8 mouse cellular contexts compared by ENCODE assay signal in the genomic region with DNA sequence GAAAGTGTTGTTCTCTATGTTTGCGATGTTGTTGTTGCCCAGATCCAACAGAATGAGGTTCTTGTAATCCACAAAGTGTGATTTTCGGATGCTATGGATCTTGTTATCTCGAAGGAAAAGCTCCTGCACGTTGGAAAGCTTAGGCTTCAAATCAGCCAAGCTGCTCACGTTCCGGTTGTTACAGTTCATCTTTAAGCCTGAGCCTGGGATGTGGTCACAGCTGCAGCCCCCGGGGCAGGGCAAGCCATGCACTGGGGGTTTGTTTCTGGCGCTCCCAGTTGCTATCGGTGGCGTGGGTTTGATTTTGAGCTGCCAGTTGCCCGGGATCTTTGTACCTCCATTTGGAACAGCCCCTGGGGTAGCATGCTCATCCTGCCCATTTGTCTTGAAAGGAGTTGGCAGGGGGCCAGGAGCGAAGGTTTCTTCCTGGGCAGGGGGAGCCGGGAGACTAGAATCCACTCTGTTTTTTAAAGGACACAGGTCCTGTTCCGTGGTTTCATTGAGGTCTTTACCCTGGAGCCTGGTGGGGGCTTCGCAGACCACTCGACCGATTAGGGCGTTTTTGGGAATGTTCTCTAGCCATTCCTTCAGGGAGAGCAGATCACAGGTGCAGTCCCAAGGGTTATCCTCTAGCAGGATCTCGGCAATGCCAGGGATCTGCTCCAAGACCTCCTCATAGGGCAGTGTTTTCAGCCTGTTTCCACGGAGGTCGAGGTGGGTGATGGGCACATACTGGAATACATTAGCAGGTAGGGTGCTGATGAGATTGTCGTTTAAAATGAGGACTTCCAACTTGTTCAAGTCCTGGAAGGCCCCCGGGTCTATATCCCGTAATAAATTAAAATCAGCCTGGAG. TPM values are rescaled to one million over a fixed set of nuclear protein-coding genes. Genes with fewer than 3 reads are reported as not detected.
DNase-seq lines count a peak whose midpoint lies in the region; ATAC-seq and TF ChIP-seq lines count a peak whose summit lies in the region.

No protein-coding gene starts in this region.

- no peak for TF ChIP-seq EP300 in heart, adult 2 months (IDR thresholded peaks at IDR 0.05; ENCODE audit: insufficient read depth, low read depth, low read length)
- TF ChIP-seq EP300 in stomach, postnatal 0 days (optimal IDR thresholded peaks at IDR 0.05): no peak

- no peak for ATAC-seq in heart, embryonic 16.5 days (replicated peaks; ENCODE audit: extremely low read depth, insufficient read depth, low FRiP score)
- ATAC-seq in midbrain, embryonic 11.5 days (ENCODE audit: low FRiP score): peak; percentile 18; the same call in 1 of the 2 replicates
- no peak for ATAC-seq in stomach, postnatal 0 days (ENCODE audit: low FRiP score, low TSS enrichment)

- no peaks in the 10 kb centered on the region for H3K36me3 ChIP-seq in heart, embryonic 10.5 days
- H3K36me3 ChIP-seq in heart, adult 2 months (ENCODE audit: control insufficient read depth, insufficient read depth, low read length): no peaks in the 10 kb centered on the region
- no peaks in the 10 kb centered on the region for H3K36me3 ChIP-seq in heart, embryonic 16.5 days (ENCODE audit: control insufficient read depth, insufficient read depth)
- no peaks in the 10 kb centered on the region for H3K36me3 ChIP-seq in midbrain, embryonic 11.5 days (ENCODE audit: control insufficient read depth, insufficient read depth, low read length)
- H3K36me3 ChIP-seq in stomach, postnatal 0 days (ENCODE audit: control insufficient read depth, insufficient read depth, low read length): no peaks in the 10 kb centered on the region

- no peaks in the 10 kb centered on the region for H3K9me3 ChIP-seq in heart, embryonic 10.5 days
- H3K9me3 ChIP-seq in heart, embryonic 16.5 days (replicated peaks; ENCODE audit: control insufficient read depth, low read length): no peaks in the 10 kb centered on the region
- no peaks in the 10 kb centered on the region for H3K9me3 ChIP-seq in midbrain, embryonic 11.5 days (ENCODE audit: control insufficient read depth, low read length)
- H3K9me3 ChIP-seq in stomach, postnatal 0 days (ENCODE audit: control insufficient read depth, low read length): no peaks in the 10 kb centered on the region

- WGBS in heart, embryonic 10.5 days: 3% methylated on average over 24 of the region's 24 CpGs
- WGBS in heart, adult 2 months: 5% methylated on average over 24 of the region's 24 CpGs
- WGBS in heart, embryonic 16.5 days: 5% methylated on average over 24 of the region's 24 CpGs
- WGBS in midbrain, embryonic 11.5 days: 2% methylated on average over 24 of the region's 24 CpGs
- WGBS in stomach, postnatal 0 days: 5% methylated on average over 24 of the region's 24 CpGs

- H3K79me2 ChIP-seq in heart, adult 2 months (replicated peaks; ENCODE audit: control insufficient read depth, insufficient read depth, low read length): no peaks in the 10 kb centered on the region

- no peak overlapping the region for H3K27ac ChIP-seq in heart, embryonic 10.5 days
- H3K27ac ChIP-seq in heart, adult 2 months: no peak overlapping the region
- H3K27ac ChIP-seq in heart, embryonic 16.5 days (ENCODE audit: low read length): no peak overlapping the region
- no peak overlapping the region for H3K27ac ChIP-seq in midbrain, embryonic 11.5 days (ENCODE audit: low read depth, low read length)
- no peak overlapping the region for H3K27ac ChIP-seq in stomach, postnatal 0 days (replicated peaks)

- peaks cover 12% of the 10 kb centered on the region; the same call in 1 of the 2 replicates for H3K4me1 ChIP-seq in heart, embryonic 10.5 days
- H3K4me1 ChIP-seq in heart, adult 2 months (ENCODE audit: control insufficient read depth, insufficient read depth, low read length): no peaks in the 10 kb centered on the region; the same call in 1 of the 2 replicates
- H3K4me1 ChIP-seq in heart, embryonic 16.5 days (ENCODE audit: control insufficient read depth, insufficient read depth, low read length): peaks cover 18% of the 10 kb centered on the region
- peaks cover 14% of the 10 kb centered on the region; the same call in 1 of the 2 replicates for H3K4me1 ChIP-seq in midbrain, embryonic 11.5 days (ENCODE audit: control insufficient read depth, insufficient read depth, low read length)
- peaks cover 3% of the 10 kb centered on the region; the same call in 1 of the 2 replicates for H3K4me1 ChIP-seq in stomach, postnatal 0 days (replicated peaks; ENCODE audit: control insufficient read depth, insufficient read depth)

- intact Hi-C loops in heart, adult 2 months (cut with DNase I): no loop called here

- no peak overlapping the region for H3K9ac ChIP-seq in heart, adult 2 months (ENCODE audit: low read depth, low read length)
- H3K9ac ChIP-seq in heart, embryonic 16.5 days (ENCODE audit: low read length): no peak overlapping the region
- H3K9ac ChIP-seq in midbrain, embryonic 11.5 days (ENCODE audit: low read length): peak overlapping the region; percentile 70
- H3K9ac ChIP-seq in stomach, postnatal 0 days (ENCODE audit: low read length): no peak overlapping the region

- H3K4me2 ChIP-seq in heart, embryonic 16.5 days (ENCODE audit: low read depth, low read length): peak overlapping the region; percentile 79
- H3K4me2 ChIP-seq in midbrain, embryonic 11.5 days: peak overlapping the region; percentile 71
- peak overlapping the region; percentile 52 for H3K4me2 ChIP-seq in stomach, postnatal 0 days (replicated peaks; ENCODE audit: low read depth)

- peak overlapping the region; percentile 54 for H3K4me3 ChIP-seq in heart, embryonic 10.5 days
- H3K4me3 ChIP-seq in heart, adult 2 months: no peak overlapping the region
- H3K4me3 ChIP-seq in heart, embryonic 16.5 days (ENCODE audit: low read length): peak overlapping the region; percentile 52
- peak overlapping the region; percentile 53 for H3K4me3 ChIP-seq in midbrain, embryonic 11.5 days (ENCODE audit: low read depth, low read length)
- peak overlapping the region; percentile 34 for H3K4me3 ChIP-seq in stomach, postnatal 0 days (ENCODE audit: low read depth, low read length)

- H3K27me3 ChIP-seq in heart, embryonic 10.5 days (ENCODE audit: insufficient read depth, poor library complexity, severe bottlenecking): peaks cover 43% of the 10 kb centered on the region
- peaks cover 6% of the 10 kb centered on the region for H3K27me3 ChIP-seq in heart, adult 2 months (ENCODE audit: control insufficient read depth, insufficient read depth, low read length)
- H3K27me3 ChIP-seq in heart, embryonic 16.5 days (ENCODE audit: control insufficient read depth, insufficient read depth, low read length): peaks cover 34% of the 10 kb centered on the region
- H3K27me3 ChIP-seq in midbrain, embryonic 11.5 days (ENCODE audit: control insufficient read depth, insufficient read depth, low read length): peaks cover 2% of the 10 kb centered on the region; the same call in 1 of the 2 replicates
- H3K27me3 ChIP-seq in stomach, postnatal 0 days (ENCODE audit: control insufficient read depth, insufficient read depth, low read length): no peaks in the 10 kb centered on the region; the same call in 1 of the 2 replicates

- no peak for DNase-seq in heart, embryonic 10.5 days (ENCODE audit: low spot score)
- no peak for DNase-seq in heart, adult 2 months
- DNase-seq in cerebellum, postnatal 36 days: peak; percentile 83
- peak; percentile 39 to 49 for DNase-seq in kidney, postnatal 4 days
- peak; percentile 92 for DNase-seq in midbrain, embryonic 11.5 days (ENCODE audit: low spot score, missing footprints)
- no peak for DNase-seq in stomach, postnatal 0 days (ENCODE audit: low spot score)
- DNase-seq in spleen, postnatal 4 days (ENCODE audit: low spot score in 2 of 2): no peak

- no peak for TF ChIP-seq POLR2A in heart, adult 2 months (IDR thresholded peaks at IDR 0.05; ENCODE audit: insufficient read depth, low read depth, low read length)

- TF ChIP-seq CTCF in heart, adult 2 months (IDR thresholded peaks at IDR 0.05): no peak
- no peak for TF ChIP-seq CTCF in stomach, postnatal 0 days (IDR thresholded peaks at IDR 0.05; ENCODE audit: low read depth)

RNA-seq across cellular contexts. Expression of a gene that starts 1.7 kb away (rescaled TPM):
- polyA plus RNA-seq in heart, embryonic 10.5 days (2016; fragmentation: Nextera tagmentation; extraction: Ambion mirVana): 0.06 TPM in 1 of 2 replicates, not detected in the other
- not detected for total RNA-seq in heart, adult 2 months (2021)
- polyA plus RNA-seq in heart, adult 2 months (2012; rRNA removed): not detected in 2 replicates
- 0.09 and 0.15 TPM in 2 replicates for polyA plus RNA-seq in heart, embryonic 16.5 days (2015; fragmentation: Nextera tagmentation; extraction: Ambion mirVana)
- 6.5 and 6.6 TPM in 2 replicates for polyA plus RNA-seq in midbrain, embryonic 11.5 days (2014; fragmentation: Nextera tagmentation; extraction: Ambion mirVana)
- polyA plus RNA-seq in stomach, postnatal 0 days (2015; fragmentation: Nextera tagmentation; extraction: Ambion mirVana): 0.42 and 0.44 TPM in 2 replicates

Comparison
In these comparisons a context has a peak if more than half of its experiments do, and no peak if none do; other contexts are left out.
1. DNase-seq: peak in cerebellum, postnatal 36 days (2 of 2), kidney, postnatal 4 days (2 of 2) and midbrain, embryonic 11.5 days (single experiment); none in heart, embryonic 10.5 days (single experiment), heart, adult 2 months (0 of 2), stomach, postnatal 0 days (single experiment) and spleen, postnatal 4 days (0 of 2).
2. Peak in every context shown above with its lines, with median percentiles within 50 percentile points of each other: H3K4me2 ChIP-seq.